Mouse (Mus musculus) E14TG2a.4 (cell line): ENCODE results near the gene Lep.

Experiments
- CTCF ChIP-seq: conservative IDR thresholded peaks from 2 replicates; pipeline ENCODE4 v1.5.1; 2014; ENCODE audit warnings: low read length
- NANOG ChIP-seq: IDR thresholded peaks from 2 replicates; pipeline ENCODE4 v1.6.1; 2014; ENCODE audit warnings: borderline replicate concordance, low read length, mixed read lengths

DNA sequence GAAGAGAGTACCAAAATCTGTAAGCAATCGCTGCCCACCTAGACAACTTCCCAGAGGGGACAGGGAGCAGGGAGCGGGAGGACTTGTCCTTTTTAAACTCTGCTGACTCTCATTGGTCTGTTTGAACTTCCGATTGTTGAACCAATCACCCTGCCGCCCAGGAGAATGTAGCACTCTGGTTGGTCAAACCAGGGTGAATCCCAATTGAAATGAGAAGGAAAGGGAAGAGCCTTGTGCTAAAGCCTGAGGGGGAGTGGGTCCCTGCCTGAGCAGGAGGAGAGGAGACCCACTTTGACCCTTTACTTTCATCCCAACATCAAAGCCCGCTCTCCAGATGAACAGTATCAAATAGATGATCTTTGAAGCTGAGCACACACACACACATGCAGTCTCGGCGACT is 24.4 kb downstream of the Lep start:
- no peak for TF ChIP-seq CTCF
- TF ChIP-seq NANOG, result no peak
